Mouse (Mus musculus): ENCODE data around the gene Syk. TPM values are rescaled to one million over a fixed set of nuclear protein-coding genes. Genes with fewer than 3 reads are reported as not detected.

The Syk gene
- polyA plus RNA-seq, 1 experiment = not detected

GRCm38 (mm10) chr13:52577939-52578338 lies 5.0 kb upstream of the Syk start:
- no peak for TF ChIP-seq GATA1 (IDR thresholded peaks at IDR 0.05; ENCODE audit: low read length)

DNA sequence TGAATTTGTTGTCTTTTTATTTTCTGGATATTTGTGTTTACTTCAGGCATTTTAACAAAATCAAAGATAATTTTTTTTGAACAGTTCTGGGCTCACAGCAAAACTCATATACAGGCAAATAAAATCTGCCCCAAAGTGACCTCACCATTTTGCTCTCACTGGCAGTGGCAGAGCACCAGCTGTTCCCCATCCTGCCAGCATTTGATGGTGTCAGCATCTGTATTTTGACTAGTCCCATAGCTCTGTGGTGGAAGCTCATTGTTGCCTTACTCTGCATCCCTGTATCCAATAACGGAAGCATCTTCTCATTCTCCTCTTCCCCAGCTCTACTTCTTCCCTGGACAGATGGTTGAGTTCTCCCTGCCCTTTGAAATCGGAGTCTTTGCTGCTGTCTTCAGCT lies 4.2 kb upstream of the Syk start:
- no peak for TF ChIP-seq GATA1 (IDR thresholded peaks at IDR 0.05; ENCODE audit: low read length)

DNA sequence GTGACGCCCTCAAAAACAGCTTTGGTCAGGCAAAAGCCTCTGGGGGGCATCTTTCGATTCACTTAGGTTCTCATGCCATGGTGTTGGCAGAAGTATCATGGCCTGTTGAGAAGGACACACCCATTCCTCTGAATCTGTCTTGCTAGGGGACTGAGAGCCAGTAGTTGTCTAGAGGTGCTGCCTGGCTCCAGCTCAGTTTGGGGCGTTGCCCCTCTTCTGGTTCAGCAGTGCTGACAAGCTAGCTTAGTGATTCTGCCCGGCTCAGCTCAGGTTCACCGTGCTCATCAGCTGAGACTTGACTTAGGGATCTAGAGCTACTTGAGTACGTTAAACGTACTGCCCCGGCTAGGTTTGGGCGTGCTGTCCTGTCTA lies 481 bp upstream of the Syk start:
- no peak for TF ChIP-seq GATA1 (IDR thresholded peaks at IDR 0.05; ENCODE audit: low read length)

- no peak for TF ChIP-seq GATA1 (IDR thresholded peaks at IDR 0.05; ENCODE audit: low read length)
Observed at GRCm38 (mm10) chr13:52583943-52584562, 1.1 kb downstream of the Syk start.

- no peak for TF ChIP-seq GATA1 (IDR thresholded peaks at IDR 0.05; ENCODE audit: low read length)
Observed at GRCm38 (mm10) chr13:52584654-52585455, 1.9 kb downstream of the Syk start.

DNA sequence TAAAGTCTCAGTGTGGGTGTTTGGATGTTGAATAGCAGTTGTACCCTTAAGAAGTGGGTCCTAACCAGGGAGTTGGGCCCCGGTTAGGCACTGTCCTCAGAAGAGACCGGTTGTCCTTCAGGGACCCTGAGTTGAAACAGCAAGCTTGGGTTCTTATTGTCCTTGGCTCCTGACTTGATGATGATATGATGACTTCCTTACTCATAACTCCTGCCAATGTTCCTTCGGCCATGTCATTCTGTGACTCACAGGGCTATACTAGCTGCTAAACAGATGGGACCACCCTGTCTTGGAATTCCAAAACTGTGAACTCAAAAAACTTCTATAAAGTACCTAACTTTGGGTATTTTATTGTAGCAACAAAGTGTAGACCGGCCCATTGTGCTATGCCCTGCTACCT lies 4.8 kb downstream of the Syk start:
- no peak for TF ChIP-seq GATA1 (IDR thresholded peaks at IDR 0.05; ENCODE audit: low read length)

DNA sequence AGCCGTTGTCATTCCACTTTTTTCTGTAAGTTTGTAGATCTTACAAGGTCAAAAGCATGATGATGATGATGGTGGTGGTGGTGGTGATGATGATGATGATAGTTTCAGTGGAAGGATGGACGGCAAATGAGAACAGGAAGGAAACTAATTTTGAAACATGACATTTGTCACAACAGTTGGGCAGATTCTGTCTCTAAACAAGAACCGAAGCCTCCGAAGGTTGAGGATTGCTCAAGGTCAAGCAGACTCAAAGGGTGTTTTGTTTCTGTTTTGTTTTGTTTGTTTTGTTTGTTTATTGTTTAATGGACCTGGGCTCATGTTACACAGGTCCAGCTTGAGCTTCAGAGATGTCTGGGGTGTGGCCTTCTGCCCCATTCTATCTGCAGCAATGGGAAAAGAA lies 6.1 kb downstream of the Syk start:
- no peak for TF ChIP-seq GATA1 (IDR thresholded peaks at IDR 0.05; ENCODE audit: low read length)

GRCm38 (mm10) chr13:52591831-52592230 lies 8.9 kb downstream of the Syk start:
- TF ChIP-seq GATA1 (IDR thresholded peaks at IDR 0.05; ENCODE audit: low read length) = no peak

DNA sequence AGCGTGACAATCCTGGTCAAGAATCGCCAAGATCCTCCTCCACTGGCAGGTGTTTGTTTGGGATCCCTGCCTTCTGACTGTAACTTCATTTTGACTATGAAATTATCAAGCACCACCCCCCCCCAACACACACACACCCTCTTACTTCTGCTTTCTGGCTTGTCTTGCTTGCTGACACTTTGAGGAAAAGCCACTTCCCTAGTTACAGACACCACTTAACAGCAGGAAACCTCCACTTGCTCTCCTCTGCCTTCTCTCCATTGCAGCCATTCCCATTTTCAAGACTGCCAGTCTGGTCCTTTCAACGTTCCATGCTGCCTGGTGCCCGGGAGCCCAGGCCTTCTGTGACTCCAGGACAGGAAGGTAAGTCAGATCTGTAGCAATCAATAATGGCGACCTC lies 13.7 kb downstream of the Syk start:
- TF ChIP-seq GATA1 (IDR thresholded peaks at IDR 0.05; ENCODE audit: low read length) = no peak

DNA sequence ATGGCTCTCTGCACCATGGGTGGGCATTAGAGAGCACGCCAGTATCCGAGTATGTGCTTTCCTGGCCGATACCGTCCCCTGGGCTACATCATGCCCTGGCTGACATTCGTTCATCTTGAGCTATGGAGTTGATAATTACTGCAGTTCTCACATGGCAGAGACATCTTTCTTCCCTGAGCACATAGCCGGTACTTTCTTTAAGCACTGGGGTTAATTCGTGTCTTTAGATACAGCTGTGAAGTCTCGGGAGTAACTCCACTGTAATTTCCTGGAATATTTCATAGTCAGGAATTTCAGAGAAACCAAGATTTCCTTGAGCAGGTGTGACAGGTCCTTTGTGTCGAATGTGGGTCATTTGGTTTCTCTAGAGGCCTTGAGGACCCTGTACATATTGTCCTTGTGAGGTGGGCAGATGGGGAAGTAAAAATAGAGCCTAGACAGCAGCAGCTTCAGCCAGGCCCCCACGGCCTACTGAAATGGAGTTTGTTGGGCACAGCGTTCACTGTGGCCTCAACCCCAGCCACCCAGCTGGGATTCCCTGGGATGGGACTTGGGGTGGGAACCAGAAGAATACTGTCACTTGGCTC lies 14.2 kb downstream of the Syk start:
- TF ChIP-seq GATA1 (IDR thresholded peaks at IDR 0.05; ENCODE audit: low read length) = no peak

DNA sequence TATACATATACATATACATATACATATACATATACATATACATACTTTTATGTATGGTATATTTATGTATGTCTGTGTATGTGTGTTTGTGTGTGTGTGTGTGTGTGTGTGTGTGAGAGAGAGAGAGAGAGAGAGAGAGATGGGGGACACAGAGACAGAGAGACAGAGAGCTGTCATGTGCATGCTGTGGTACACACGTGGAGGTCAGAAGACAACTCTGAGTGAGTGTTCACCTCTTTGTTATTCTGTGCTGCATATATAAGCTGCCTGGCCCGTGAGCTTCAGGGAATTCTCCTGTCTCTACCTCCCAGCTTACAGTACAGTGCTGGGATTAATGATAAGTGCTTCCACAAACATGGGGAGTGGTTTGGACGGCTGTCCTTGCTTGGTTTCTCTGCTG lies 15.3 kb downstream of the Syk start:
- TF ChIP-seq GATA1 (IDR thresholded peaks at IDR 0.05; ENCODE audit: low read length) = no peak

GRCm38 (mm10) chr13:52600015-52600643 lies 17.2 kb downstream of the Syk start:
- no peak for TF ChIP-seq GATA1 (IDR thresholded peaks at IDR 0.05; ENCODE audit: low read length)

- no peak for TF ChIP-seq GATA1 (IDR thresholded peaks at IDR 0.05; ENCODE audit: low read length)
Observed at GRCm38 (mm10) chr13:52602752-52603151, 19.8 kb downstream of the Syk start.

- no peak for TF ChIP-seq GATA1 (IDR thresholded peaks at IDR 0.05; ENCODE audit: low read length)
Observed at GRCm38 (mm10) chr13:52603704-52604349, 20.9 kb downstream of the Syk start.

GRCm38 (mm10) chr13:52605006-52605405 lies 22.0 kb downstream of the Syk start:
- TF ChIP-seq GATA1 (IDR thresholded peaks at IDR 0.05; ENCODE audit: low read length) = no peak

DNA sequence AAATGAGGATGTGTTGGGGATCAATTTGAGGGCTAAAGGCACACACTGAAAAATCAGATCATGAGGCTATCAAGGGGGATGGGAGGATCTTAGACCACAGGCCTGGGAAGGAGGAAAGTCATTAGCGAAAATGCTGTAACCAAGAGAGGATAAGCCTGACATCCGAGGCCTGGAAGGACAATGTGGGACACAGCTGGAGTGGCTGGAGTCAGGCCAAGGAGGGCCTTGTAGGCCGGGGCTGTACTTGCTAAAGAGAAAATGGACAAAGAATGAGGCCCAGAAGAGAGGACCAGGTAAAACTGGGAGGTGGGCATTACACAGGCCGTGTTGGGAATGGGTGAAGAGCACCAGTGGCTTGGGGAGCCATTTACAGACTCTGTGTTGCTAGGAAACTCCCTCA lies 22.9 kb downstream of the Syk start:
- no peak for TF ChIP-seq GATA1 (IDR thresholded peaks at IDR 0.05; ENCODE audit: low read length)
